Comparison of ENCODE assay signal across 10 mouse cellular contexts in the genomic region with DNA sequence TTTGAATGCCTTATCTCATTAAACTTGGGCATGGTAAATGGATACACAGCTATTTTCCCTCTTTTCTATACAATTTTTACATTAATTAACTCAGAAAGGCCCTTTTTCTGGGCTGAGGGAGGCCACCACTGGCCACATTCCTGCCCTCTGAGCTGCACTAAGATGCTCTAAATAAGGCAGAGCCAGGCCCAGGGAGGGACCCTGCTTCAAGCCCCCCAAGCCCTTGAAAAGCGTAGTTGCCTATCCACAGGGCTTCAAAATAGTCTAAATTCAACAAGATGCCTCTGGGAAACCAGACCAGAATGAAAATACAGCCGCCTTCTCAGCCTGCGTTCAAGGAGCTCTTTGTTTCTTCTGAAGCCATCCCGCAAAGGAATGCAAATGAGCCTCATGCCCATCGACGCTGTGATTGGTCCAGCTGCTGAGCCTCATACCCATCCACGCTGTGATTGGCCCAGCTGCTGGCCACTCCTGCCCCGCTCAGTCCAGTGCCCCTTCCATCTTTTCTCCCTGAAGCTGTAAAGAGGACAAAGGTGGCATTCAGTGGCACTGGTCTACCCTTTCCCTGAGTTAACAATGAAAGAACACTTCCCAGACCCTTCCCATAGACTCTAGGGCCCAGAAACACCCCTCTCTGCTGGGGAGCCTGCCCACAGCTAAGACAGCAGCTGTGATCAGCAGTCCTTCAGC. TPM values are rescaled to one million over a fixed set of nuclear protein-coding genes. Genes with fewer than 3 reads are reported as not detected.
DNase-seq lines count a peak whose midpoint lies in the region; ATAC-seq and TF ChIP-seq lines count a peak whose summit lies in the region.
"Had no signal": no experiment of that assay in that cellular context is flagged by ENCODE, and none has a peak within 500 bp of the region (broad histone marks: within the 10 kb centered on the region; RNA-seq: fewer than 3 reads in every experiment).

No protein-coding gene starts in this region.

- no peak for TF ChIP-seq POLR2A in kidney, adult 2 months (IDR thresholded peaks at IDR 0.05; ENCODE audit: low read depth, low read length)

- no peak overlapping the region for H3K4me2 ChIP-seq in intestine, embryonic 14.5 days (ENCODE audit: low read length)
- H3K4me2 ChIP-seq in intestine, postnatal 0 days (replicated peaks; ENCODE audit: low read depth): no peak overlapping the region
- 0 out of 2 replicates have a peak overlapping the region, but pooled peaks have one; percentile 16 for H3K4me2 ChIP-seq in midbrain, postnatal 0 days (ENCODE audit: low read depth, low read length, poor library complexity, severe bottlenecking)

- ATAC-seq in intestine, embryonic 14.5 days (replicated peaks; ENCODE audit: low FRiP score, low TSS enrichment, low read depth): peak; percentile 88
- no peak for ATAC-seq in intestine, postnatal 0 days
- peak; percentile 100 for ATAC-seq in midbrain, postnatal 0 days (ENCODE audit: low FRiP score)

- no peaks in the 10 kb centered on the region for H3K36me3 ChIP-seq in intestine, embryonic 14.5 days (ENCODE audit: control insufficient read depth, insufficient read depth, low read length)
- H3K36me3 ChIP-seq in intestine, postnatal 0 days (ENCODE audit: control insufficient read depth, insufficient read depth): peaks cover 10% of the 10 kb centered on the region; the same call in 1 of the 2 replicates
- H3K36me3 ChIP-seq in forebrain, embryonic 10.5 days (replicated peaks): peaks cover 4% of the 10 kb centered on the region; the same call in 1 of the 2 replicates
- no peaks in the 10 kb centered on the region for H3K36me3 ChIP-seq in midbrain, postnatal 0 days (ENCODE audit: insufficient read depth, low read length)
- H3K36me3 ChIP-seq in kidney, adult 2 months (ENCODE audit: control insufficient read depth, insufficient read depth, low read length): no peaks in the 10 kb centered on the region

- H3K9me3 ChIP-seq in intestine, embryonic 14.5 days (ENCODE audit: control insufficient read depth, low read length): no peaks in the 10 kb centered on the region
- H3K9me3 ChIP-seq in intestine, postnatal 0 days (ENCODE audit: control insufficient read depth): no peaks in the 10 kb centered on the region
- H3K9me3 ChIP-seq in forebrain, embryonic 10.5 days: no peaks in the 10 kb centered on the region
- no peaks in the 10 kb centered on the region for H3K9me3 ChIP-seq in midbrain, postnatal 0 days (ENCODE audit: low read length)

- TF ChIP-seq CTCF in intestine, postnatal 0 days (IDR thresholded peaks at IDR 0.05; ENCODE audit: low read depth): no peak
- no peak for TF ChIP-seq CTCF in midbrain, postnatal 0 days (IDR thresholded peaks at IDR 0.05)
- TF ChIP-seq CTCF in kidney, adult 2 months (conservative IDR thresholded peaks at IDR 0.05; ENCODE audit: insufficient read depth, insufficient read length, low read depth, low read length): no peak

- no peak for DNase-seq in intestine, embryonic 14.5 days (ENCODE audit: low spot score)
- peak; percentile 68 for DNase-seq in forebrain, embryonic 10.5 days (ENCODE audit: extremely low spot score, low spot score)
- DNase-seq in layer of hippocampus, postnatal 36 days: peak; percentile 57 to 77
- DNase-seq in midbrain, postnatal 0 days (ENCODE audit: low spot score): peak; percentile 95
- DNase-seq in ovary, adult 18-20 months (ENCODE audit: low spot score): no peak
- DNase-seq in urinary bladder, postnatal 10 days (ENCODE audit: low spot score): no peak
- DNase-seq in kidney, adult 2 months: no peak

- peak overlapping the region; percentile 43; the same call in 1 of the 2 replicates for H3K27ac ChIP-seq in intestine, embryonic 14.5 days (ENCODE audit: low read depth)
- no peak overlapping the region for H3K27ac ChIP-seq in intestine, postnatal 0 days (ENCODE audit: low read depth, low read length)
- peak overlapping the region; percentile 86 for H3K27ac ChIP-seq in forebrain, embryonic 10.5 days
- H3K27ac ChIP-seq in midbrain, postnatal 0 days (ENCODE audit: low read depth, low read length): peak overlapping the region; percentile 83
- H3K27ac ChIP-seq in kidney, adult 2 months (ENCODE audit: insufficient read depth, low read depth, low read length): no peak overlapping the region
- H3K27ac ChIP-seq: macrophage had no signal

- peaks cover 9% of the 10 kb centered on the region; the same call in 1 of the 2 replicates for H3K4me1 ChIP-seq in intestine, embryonic 14.5 days (replicated peaks; ENCODE audit: control insufficient read depth, insufficient read depth, low read length)
- no peaks in the 10 kb centered on the region for H3K4me1 ChIP-seq in intestine, postnatal 0 days (replicated peaks; ENCODE audit: control insufficient read depth, insufficient read depth, low read length)
- peaks cover 45% of the 10 kb centered on the region for H3K4me1 ChIP-seq in forebrain, embryonic 10.5 days
- 0 out of 2 replicates have a peak, but pooled peaks cover 4% of the 10 kb centered on the region for H3K4me1 ChIP-seq in midbrain, postnatal 0 days (ENCODE audit: insufficient read depth, low read length)
- peaks cover 16% of the 10 kb centered on the region for H3K4me1 ChIP-seq in kidney, adult 2 months (ENCODE audit: control insufficient read depth, insufficient read depth, low read length)

- no peak overlapping the region for H3K4me3 ChIP-seq in intestine, embryonic 14.5 days (ENCODE audit: low read depth, low read length)
- H3K4me3 ChIP-seq in intestine, postnatal 0 days (ENCODE audit: low read depth, low read length): no peak overlapping the region
- H3K4me3 ChIP-seq in forebrain, embryonic 10.5 days: no peak overlapping the region
- no peak overlapping the region for H3K4me3 ChIP-seq in midbrain, postnatal 0 days (ENCODE audit: low read depth, low read length)
- no peak overlapping the region for H3K4me3 ChIP-seq in kidney, adult 2 months (ENCODE audit: insufficient read depth, low read depth, low read length)

- WGBS in intestine, embryonic 14.5 days: 77% methylated on average over 8 of the region's 8 CpGs
- 80% methylated on average over 8 of the region's 8 CpGs for WGBS in intestine, postnatal 0 days
- 58% methylated on average over 8 of the region's 8 CpGs for WGBS in forebrain, embryonic 10.5 days
- 36% methylated on average over 8 of the region's 8 CpGs for WGBS in midbrain, postnatal 0 days
- WGBS in kidney, adult 2 months: 82% methylated on average over 8 of the region's 8 CpGs

- H3K27me3 ChIP-seq in intestine, embryonic 14.5 days (replicated peaks; ENCODE audit: control insufficient read depth, insufficient read depth, low read length): no peaks in the 10 kb centered on the region
- H3K27me3 ChIP-seq in intestine, postnatal 0 days (replicated peaks; ENCODE audit: control insufficient read depth, insufficient read depth, low read length): no peaks in the 10 kb centered on the region
- H3K27me3 ChIP-seq in forebrain, embryonic 10.5 days (ENCODE audit: poor library complexity, severe bottlenecking): no peaks in the 10 kb centered on the region
- no peaks in the 10 kb centered on the region for H3K27me3 ChIP-seq in midbrain, postnatal 0 days (ENCODE audit: insufficient read depth, low read length)
- H3K27me3 ChIP-seq in kidney, adult 2 months (replicated peaks; ENCODE audit: control insufficient read depth, insufficient read depth, low read length): no peaks in the 10 kb centered on the region

- H3K9ac ChIP-seq in intestine, embryonic 14.5 days (ENCODE audit: low read length): no peak overlapping the region
- H3K9ac ChIP-seq in intestine, postnatal 0 days (ENCODE audit: low read depth, low read length): no peak overlapping the region
- no peak overlapping the region for H3K9ac ChIP-seq in midbrain, postnatal 0 days (replicated peaks; ENCODE audit: low read length, poor library complexity, severe bottlenecking)

RNA-seq across cellular contexts. Expression of gene Acss1, which starts 24.4 kb away (rescaled TPM):
- 18.2 and 19.7 TPM in 2 replicates for polyA plus RNA-seq in intestine, embryonic 14.5 days (2014; fragmentation: Nextera tagmentation; extraction: Ambion mirVana)
- polyA plus RNA-seq in intestine, postnatal 0 days (2015; fragmentation: Nextera tagmentation; extraction: Ambion mirVana): 36.5 and 44.3 TPM in 2 replicates
- polyA plus RNA-seq in forebrain, embryonic 10.5 days (2016; fragmentation: Nextera tagmentation; extraction: Ambion mirVana): 14.1 and 17.6 TPM in 2 replicates
- total RNA-seq in layer of hippocampus, postnatal 36 days (2021): 10 to 100 TPM; 22.7 to 29.9 TPM
- total RNA-seq in midbrain, postnatal 0 days (2014; rRNA removed): 22.7 and 26.1 TPM in 2 replicates
- polyA plus RNA-seq in midbrain, postnatal 0 days (2015; fragmentation: Nextera tagmentation; extraction: Ambion mirVana): 14.5 and 16.4 TPM in 2 replicates
- polyA plus RNA-seq in kidney, adult 2 months (2012; rRNA removed): 461 and 477 TPM in 2 replicates

RNA-seq across cellular contexts. Expression of gene Apmap, which starts 35.5 kb away (rescaled TPM):
- 36.2 and 40.8 TPM in 2 replicates for polyA plus RNA-seq in intestine, embryonic 14.5 days (2014; fragmentation: Nextera tagmentation; extraction: Ambion mirVana)
- 24.4 TPM in 2 replicates for polyA plus RNA-seq in intestine, postnatal 0 days (2015; fragmentation: Nextera tagmentation; extraction: Ambion mirVana)
- 34.2 and 34.9 TPM in 2 replicates for polyA plus RNA-seq in forebrain, embryonic 10.5 days (2016; fragmentation: Nextera tagmentation; extraction: Ambion mirVana)
- total RNA-seq in layer of hippocampus, postnatal 36 days (2021): 10 to 100 TPM; 49.4 to 58.6 TPM
- 33.1 and 34.6 TPM in 2 replicates for total RNA-seq in midbrain, postnatal 0 days (2014; rRNA removed)
- polyA plus RNA-seq in midbrain, postnatal 0 days (2015; fragmentation: Nextera tagmentation; extraction: Ambion mirVana): 50.3 and 52.2 TPM in 2 replicates
- 172 and 181 TPM in 2 replicates for polyA plus RNA-seq in kidney, adult 2 months (2012; rRNA removed)

RNA-seq across cellular contexts. Expression of gene Vsx1, which starts 45.3 kb away (rescaled TPM):
- polyA plus RNA-seq in intestine, embryonic 14.5 days (2014; fragmentation: Nextera tagmentation; extraction: Ambion mirVana): not detected in 2 replicates
- not detected in 2 replicates for polyA plus RNA-seq in intestine, postnatal 0 days (2015; fragmentation: Nextera tagmentation; extraction: Ambion mirVana)
- polyA plus RNA-seq in forebrain, embryonic 10.5 days (2016; fragmentation: Nextera tagmentation; extraction: Ambion mirVana): 0.05 TPM in 1 of 2 replicates, not detected in the other
- under 1 TPM in 1 of 2 experiments, not detected in 1; 0.10 TPM for total RNA-seq in layer of hippocampus, postnatal 36 days (2021)
- 0.14 TPM in 1 of 2 replicates, not detected in the other for total RNA-seq in midbrain, postnatal 0 days (2014; rRNA removed)
- polyA plus RNA-seq in midbrain, postnatal 0 days (2015; fragmentation: Nextera tagmentation; extraction: Ambion mirVana): 0.07 and 0.11 TPM in 2 replicates
- polyA plus RNA-seq in kidney, adult 2 months (2012; rRNA removed): not detected in 2 replicates
- total RNA-seq: common myeloid progenitor, adult 5-6 weeks had no signal
- polyA plus RNA-seq: macrophage had no signal

Comparison
In these comparisons a context has a peak if more than half of its experiments do, and no peak if none do; other contexts are left out.
1. H3K27ac ChIP-seq: peak in intestine, embryonic 14.5 days (single experiment), forebrain, embryonic 10.5 days (single experiment) and midbrain, postnatal 0 days (single experiment); none in intestine, postnatal 0 days (single experiment) and kidney, adult 2 months (single experiment).
2. DNase-seq: peak in forebrain, embryonic 10.5 days (single experiment), layer of hippocampus, postnatal 36 days (2 of 2) and midbrain, postnatal 0 days (single experiment); none in intestine, embryonic 14.5 days (single experiment), ovary, adult 18-20 months (single experiment), urinary bladder, postnatal 10 days (single experiment) and kidney, adult 2 months (single experiment).
3. RNA of gene Acss1, which starts 24.4 kb away (polyA plus RNA-seq): 461 to 477 TPM in kidney, adult 2 months; 36.5 to 44.3 TPM in intestine, postnatal 0 days, 18.2 to 19.7 TPM in intestine, embryonic 14.5 days, 14.1 to 17.6 TPM in forebrain, embryonic 10.5 days and 14.5 to 16.4 TPM in midbrain, postnatal 0 days; every median in the first group is over 10 times any median in the second.